Mouse (Mus musculus): Measurements from ENCODE around the gene Myo18b. TPM values are rescaled to one million over a fixed set of nuclear protein-coding genes. Genes with fewer than 3 reads are reported as not detected.
A peak's percentile ranks its signal among the peaks of the same experiment; 100 is the strongest.

Myo18b gene
- polyA plus RNA-seq, 1 experiment: 0.69 TPM

GRCm38 (mm10) chr5:112907504-112907903 lies 11.3 kb upstream of the Myo18b start:
- 75% methylated on average over 6 of the region's 6 CpGs for WGBS
- Histone ChIP-seq H3K27ac (ENCODE audit: insufficient read depth, low read length) (no peak overlapping the region), H3K4me3 (replicated peaks; ENCODE audit: insufficient read depth, low read depth, low read length) (no peak overlapping the region), H3K4me1 (ENCODE audit: control insufficient read depth, insufficient read depth, low read length) (no peaks in the 10 kb centered on the region), H3K27me3 (ENCODE audit: control insufficient read depth, insufficient read depth, low read length) (no peaks in the 10 kb centered on the region)
- DNase-seq: no peak
- no peak for TF ChIP-seq CTCF (IDR thresholded peaks at IDR 0.05; ENCODE audit: borderline replicate concordance, insufficient read depth, low read depth, low read length)
- no peak for TF ChIP-seq POLR2A (IDR thresholded peaks at IDR 0.05; ENCODE audit: borderline replicate concordance, insufficient read depth, low read length)

GRCm38 (mm10) chr5:112893462-112894060 lies 2.6 kb downstream of the Myo18b start:
- Histone ChIP-seq H3K27me3 (ENCODE audit: control insufficient read depth, insufficient read depth, low read length) (no peaks in the 10 kb centered on the region), H3K4me3 (replicated peaks; ENCODE audit: insufficient read depth, low read depth, low read length) (no peak overlapping the region), H3K4me1 (ENCODE audit: control insufficient read depth, insufficient read depth, low read length) (no peaks in the 10 kb centered on the region), H3K27ac (ENCODE audit: insufficient read depth, low read length) (no peak overlapping the region)
- 65% methylated on average over 5 of the region's 5 CpGs for WGBS
- TF ChIP-seq CTCF (IDR thresholded peaks at IDR 0.05; ENCODE audit: borderline replicate concordance, insufficient read depth, low read depth, low read length) (no peak), POLR2A (IDR thresholded peaks at IDR 0.05; ENCODE audit: borderline replicate concordance, insufficient read depth, low read length) (no peak)
- no peak for DNase-seq

- DNase-seq: no peak
- Histone ChIP-seq H3K27me3 (ENCODE audit: control insufficient read depth, insufficient read depth, low read length) (no peaks in the 10 kb centered on the region), H3K4me3 (replicated peaks; ENCODE audit: insufficient read depth, low read depth, low read length) (no peak overlapping the region), H3K27ac (ENCODE audit: insufficient read depth, low read length) (no peak overlapping the region), H3K4me1 (ENCODE audit: control insufficient read depth, insufficient read depth, low read length) (peaks cover under 1% of the 10 kb centered on the region; the same call in 1 of the 2 replicates)
- no peak for TF ChIP-seq POLR2A (IDR thresholded peaks at IDR 0.05; ENCODE audit: borderline replicate concordance, insufficient read depth, low read length)
- no peak for TF ChIP-seq CTCF (IDR thresholded peaks at IDR 0.05; ENCODE audit: borderline replicate concordance, insufficient read depth, low read depth, low read length)
Observed at GRCm38 (mm10) chr5:112892411-112892810, 3.8 kb downstream of the Myo18b start.

- no peak for DNase-seq
- Histone ChIP-seq H3K27ac (ENCODE audit: insufficient read depth, low read length) (no peak overlapping the region), H3K4me3 (replicated peaks; ENCODE audit: insufficient read depth, low read depth, low read length) (no peak overlapping the region), H3K4me1 (ENCODE audit: control insufficient read depth, insufficient read depth, low read length) (peaks cover 15% of the 10 kb centered on the region), H3K27me3 (ENCODE audit: control insufficient read depth, insufficient read depth, low read length) (no peaks in the 10 kb centered on the region)
- TF ChIP-seq CTCF (IDR thresholded peaks at IDR 0.05; ENCODE audit: borderline replicate concordance, insufficient read depth, low read depth, low read length) (no peak), POLR2A (IDR thresholded peaks at IDR 0.05; ENCODE audit: borderline replicate concordance, insufficient read depth, low read length) (no peak)
- WGBS: 76% methylated on average over 7 of the region's 7 CpGs
Observed at GRCm38 (mm10) chr5:112888651-112889050, 7.5 kb downstream of the Myo18b start.

DNA sequence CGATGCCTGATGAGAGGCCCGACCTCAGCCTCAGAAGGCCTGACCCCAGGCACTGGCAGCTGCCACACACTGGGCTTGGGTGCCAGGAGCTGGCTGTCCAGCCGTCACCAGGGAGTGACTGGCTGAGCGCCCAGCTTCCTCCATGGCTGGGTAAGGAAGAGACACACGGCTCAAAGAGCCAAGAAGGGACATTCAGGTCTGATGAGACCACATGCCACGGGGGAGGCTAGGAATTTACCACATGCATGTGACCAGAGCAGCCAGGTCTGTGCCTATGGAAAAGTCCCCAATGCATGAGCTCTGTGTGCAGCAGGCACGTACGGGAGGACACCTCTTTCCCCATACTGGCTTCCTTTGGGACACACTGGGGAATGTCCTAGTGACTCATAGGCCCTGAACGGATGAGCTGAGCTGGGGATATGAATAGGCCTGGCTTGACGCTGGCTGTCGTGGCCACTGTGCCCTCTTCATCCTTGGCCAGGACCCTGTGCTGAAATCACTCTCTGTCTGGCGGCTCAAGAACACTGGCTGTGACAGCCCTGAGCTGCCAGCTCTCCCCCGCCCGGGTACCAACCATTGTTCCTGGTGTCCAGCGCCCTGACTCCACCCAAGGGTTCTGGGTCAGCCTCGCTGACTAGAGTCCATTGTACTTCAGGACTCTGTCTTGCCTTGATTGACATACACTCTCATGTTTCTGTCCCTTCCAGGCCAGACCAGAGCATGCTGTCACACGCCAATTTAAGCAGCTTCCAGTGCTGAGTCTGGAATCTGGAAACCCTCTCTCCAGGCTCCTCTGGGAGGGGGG lies 9.3 kb downstream of the Myo18b start:
- H3K4me3 ChIP-seq (replicated peaks; ENCODE audit: insufficient read depth, low read depth, low read length): no peak overlapping the region
- TF ChIP-seq CTCF (IDR thresholded peaks at IDR 0.05; ENCODE audit: borderline replicate concordance, insufficient read depth, low read depth, low read length) (no peak), POLR2A (IDR thresholded peaks at IDR 0.05; ENCODE audit: borderline replicate concordance, insufficient read depth, low read length) (no peak)
- 15% methylated on average over 17 of the region's 17 CpGs for WGBS
- H3K27me3 ChIP-seq (ENCODE audit: control insufficient read depth, insufficient read depth, low read length): no peaks in the 10 kb centered on the region
- no peak overlapping the region; the same call in 1 of the 2 replicates for H3K27ac ChIP-seq (ENCODE audit: insufficient read depth, low read length)
- peak; percentile 66 to 75 for DNase-seq
- H3K4me1 ChIP-seq (ENCODE audit: control insufficient read depth, insufficient read depth, low read length): peaks cover 15% of the 10 kb centered on the region

DNA sequence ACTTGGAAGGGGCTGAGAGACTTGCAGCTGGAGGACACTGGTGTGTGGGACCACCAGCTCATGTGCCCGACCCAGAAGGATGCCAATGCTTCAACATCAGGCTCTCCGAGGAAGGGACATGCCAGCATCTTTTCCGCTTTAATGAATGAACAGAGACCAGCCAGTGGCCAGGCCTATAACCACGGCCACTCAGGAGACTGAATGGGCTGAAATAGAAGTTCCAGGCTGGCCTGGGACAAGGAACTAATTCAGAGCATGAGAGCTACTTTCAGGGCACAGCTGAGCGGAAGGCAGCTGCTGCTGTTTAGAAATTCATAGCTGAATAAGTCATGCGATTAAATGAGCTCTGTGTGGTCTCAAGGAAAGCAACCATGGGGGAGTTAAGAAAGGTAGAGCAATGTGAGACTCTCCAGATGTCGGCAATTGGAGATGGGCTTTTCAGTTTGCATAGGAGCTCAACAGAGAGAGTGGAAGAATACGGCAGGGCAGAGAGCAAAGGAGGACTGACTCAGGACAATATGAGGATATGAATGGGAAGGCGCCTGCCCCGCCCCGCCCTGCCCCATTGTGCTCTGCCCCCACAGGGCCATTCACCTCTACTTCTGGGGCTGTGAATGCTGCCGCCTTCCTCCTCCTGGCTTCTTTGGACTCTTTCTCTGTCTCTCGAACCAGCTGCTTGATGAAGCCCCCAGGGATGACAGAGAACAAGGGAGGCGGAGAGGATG lies 18.6 kb downstream of the Myo18b start:
- Histone ChIP-seq H3K27me3 (ENCODE audit: control insufficient read depth, insufficient read depth, low read length) (no peaks in the 10 kb centered on the region), H3K4me3 (replicated peaks; ENCODE audit: insufficient read depth, low read depth, low read length) (no peak overlapping the region), H3K27ac (ENCODE audit: insufficient read depth, low read length) (no peak overlapping the region), H3K4me1 (ENCODE audit: control insufficient read depth, insufficient read depth, low read length) (peaks cover 3% of the 10 kb centered on the region; the same call in 1 of the 2 replicates)
- DNase-seq: no peak
- TF ChIP-seq CTCF (IDR thresholded peaks at IDR 0.05; ENCODE audit: borderline replicate concordance, insufficient read depth, low read depth, low read length): no peak
- TF ChIP-seq POLR2A (IDR thresholded peaks at IDR 0.05; ENCODE audit: borderline replicate concordance, insufficient read depth, low read length): no peak
- 55% methylated on average over 14 of the region's 14 CpGs for WGBS

DNA sequence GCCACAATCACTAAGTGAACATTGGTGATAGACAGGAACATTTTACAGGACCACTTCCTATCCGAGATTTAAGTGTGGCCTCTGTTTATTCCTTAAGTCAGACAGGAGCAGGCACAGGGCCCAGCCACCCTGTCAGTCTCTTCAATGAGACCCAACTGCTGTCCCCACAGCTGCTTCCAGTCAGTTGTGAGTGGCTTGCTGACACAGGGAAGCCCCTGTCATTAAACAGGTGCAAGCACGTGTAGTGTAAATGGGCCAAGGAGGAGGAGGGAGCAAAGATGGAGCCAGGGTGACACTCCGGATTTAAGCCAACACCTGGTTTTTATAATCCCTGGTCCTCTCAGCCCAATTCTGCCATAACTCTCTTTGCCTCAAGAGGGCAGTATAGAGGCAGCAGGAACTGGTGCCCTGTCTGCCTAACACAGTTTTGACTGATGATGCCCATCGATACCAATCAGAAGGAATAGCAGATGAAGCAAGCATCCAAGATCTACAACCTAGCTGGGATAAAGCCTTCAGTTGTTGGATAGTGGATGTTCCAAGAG lies 19.2 kb downstream of the Myo18b start:
- peak; percentile 61 to 62 for DNase-seq

More for the DNA sequence above, 19.2 kb downstream of the Myo18b start:
- peaks cover 3% of the 10 kb centered on the region; the same call in 1 of the 2 replicates for H3K4me1 ChIP-seq (ENCODE audit: control insufficient read depth, insufficient read depth, low read length)
- 13% methylated on average over 4 of the region's 4 CpGs for WGBS
- no peak overlapping the region for H3K4me3 ChIP-seq (replicated peaks; ENCODE audit: insufficient read depth, low read depth, low read length)
- no peaks in the 10 kb centered on the region for H3K27me3 ChIP-seq (ENCODE audit: control insufficient read depth, insufficient read depth, low read length)
- H3K27ac ChIP-seq (ENCODE audit: insufficient read depth, low read length): no peak overlapping the region
- no peak for TF ChIP-seq POLR2A (IDR thresholded peaks at IDR 0.05; ENCODE audit: borderline replicate concordance, insufficient read depth, low read length)
- peak; percentile 83 for TF ChIP-seq CTCF (IDR thresholded peaks at IDR 0.05; ENCODE audit: borderline replicate concordance, insufficient read depth, low read depth, low read length)
